Mouse (Mus musculus) CH12.LX (cell line): ENCODE results near the gene Eri3.

Experiments
- CTCF ChIP-seq, 2 experiments: IDR thresholded peaks in 1 of 2; conservative IDR thresholded peaks in 1 of 2; 2 replicates each; pipeline ENCODE4 v1.5.1; 2011 to 2012; ENCODE audit warnings: low read depth in 2 of 2, low read length in 2 of 2, improper control_type of control experiment in 1 of 2, inconsistent platforms in 1 of 2, mild to moderate bottlenecking in 1 of 2, moderate library complexity in 1 of 2
- E2F4 ChIP-seq: IDR thresholded peaks from 2 replicates; pipeline ENCODE4 v1.6.1; 2011; ENCODE audit warnings: low read depth, low read length, improper control_type of control experiment; ENCODE audit not compliant: insufficient replicate concordance
- IRF4 ChIP-seq: IDR thresholded peaks from 2 replicates; pipeline ENCODE4 v1.6.1; 2014; ENCODE audit warnings: low read depth, mild to moderate bottlenecking, inconsistent platforms, low read length, improper control_type of control experiment
- JUND ChIP-seq: conservative IDR thresholded peaks from 2 replicates; pipeline ENCODE4 v1.6.1; 2011; ENCODE audit warnings: low read depth, low read length, improper control_type of control experiment
- KAT2A ChIP-seq: IDR thresholded peaks from 2 replicates; pipeline ENCODE4 v1.6.1; 2012; ENCODE audit warnings: low read length, improper control_type of control experiment, inconsistent platforms; ENCODE audit not compliant: insufficient replicate concordance
- MAX ChIP-seq: IDR thresholded peaks from 2 replicates; pipeline ENCODE4 v1.6.1; 2011; ENCODE audit warnings: low read length, improper control_type of control experiment
- MEF2A ChIP-seq: IDR thresholded peaks from 2 replicates; pipeline ENCODE4 v1.6.1; 2014; ENCODE audit warnings: low read depth, mild to moderate bottlenecking, inconsistent platforms, low read length, improper control_type of control experiment, borderline replicate concordance
- MXI1 ChIP-seq: IDR thresholded peaks from 2 replicates; pipeline ENCODE4 v1.6.1; 2011; ENCODE audit warnings: mild to moderate bottlenecking, low read depth, low read length, improper control_type of control experiment
- NELFE ChIP-seq: IDR thresholded peaks from 2 replicates; pipeline ENCODE4 v1.6.1; 2011; ENCODE audit warnings: low read depth, low read length, improper control_type of control experiment
- NRF1 ChIP-seq: IDR thresholded peaks from 2 replicates; pipeline ENCODE4 v1.6.1; 2014; ENCODE audit warnings: low read depth, mild to moderate bottlenecking, inconsistent platforms, low read length, improper control_type of control experiment, moderate library complexity
- POLR2A ChIP-seq: IDR thresholded peaks from 2 replicates; pipeline ENCODE4 v1.6.1; 2011; ENCODE audit warnings: low read depth, mild to moderate bottlenecking, improper control_type of control experiment, low read length
- POLR2AphosphoS2 ChIP-seq: IDR thresholded peaks from 2 replicates; pipeline ENCODE4 v1.6.1; 2011; ENCODE audit warnings: low read depth, low read length, improper control_type of control experiment
- RCOR1 ChIP-seq: conservative IDR thresholded peaks from 2 replicates; pipeline ENCODE4 v1.6.1; 2012; ENCODE audit warnings: low read depth, mild to moderate bottlenecking, inconsistent platforms, low read length, improper control_type of control experiment
- SMC3 ChIP-seq: IDR thresholded peaks from 2 replicates; pipeline ENCODE4 v1.6.1; 2011; ENCODE audit warnings: low read depth, low read length, improper control_type of control experiment

- TF ChIP-seq NRF1, result no peak
- no peak for TF ChIP-seq CTCF (conservative IDR thresholded peaks at IDR 0.05 in 1 of 2, IDR thresholded peaks at IDR 0.05 in 1 of 2; ENCODE audit: low read depth in 2 of 2, low read length in 2 of 2)
- TF ChIP-seq IRF4, result no peak
- TF ChIP-seq POLR2A, result no peak
- TF ChIP-seq RCOR1, result no peak
- TF ChIP-seq KAT2A, result no peak
- TF ChIP-seq JUND, result no peak
- no peak for TF ChIP-seq MXI1
- TF ChIP-seq MEF2A, result no peak
- no peak for TF ChIP-seq NELFE
- no peak for TF ChIP-seq MAX
- TF ChIP-seq POLR2AphosphoS2, result no peak
- no peak for TF ChIP-seq E2F4
- no peak for TF ChIP-seq SMC3
These were observed 133.0 kb downstream of the Eri3 start for GRCm38 (mm10) chr4:117683048-117683768.
